Mouse (Mus musculus) thymus, adult 2 months (tissue): ENCODE data around the gene Podxl.

ENCODE experiments used
- CTCF ChIP-seq: fragments of 200-500 bp; IDR thresholded peaks from 2 replicates; pipeline ENCODE4 v1.5.1; 2012; ENCODE audit warnings: mild to moderate bottlenecking, control low read depth, low read length, moderate library complexity, borderline replicate concordance; ENCODE audit not compliant: control insufficient read depth, poor library complexity, insufficient read depth; ENCODE audit errors: extremely low read depth
- POLR2A ChIP-seq: fragments of 200-500 bp; IDR thresholded peaks from 2 replicates; pipeline ENCODE4 v1.6.1; 2012; ENCODE audit warnings: mild to moderate bottlenecking, low read length, control low read depth, moderate library complexity; ENCODE audit not compliant: control insufficient read depth, poor library complexity, insufficient read depth; ENCODE audit errors: extremely low read depth

DNA sequence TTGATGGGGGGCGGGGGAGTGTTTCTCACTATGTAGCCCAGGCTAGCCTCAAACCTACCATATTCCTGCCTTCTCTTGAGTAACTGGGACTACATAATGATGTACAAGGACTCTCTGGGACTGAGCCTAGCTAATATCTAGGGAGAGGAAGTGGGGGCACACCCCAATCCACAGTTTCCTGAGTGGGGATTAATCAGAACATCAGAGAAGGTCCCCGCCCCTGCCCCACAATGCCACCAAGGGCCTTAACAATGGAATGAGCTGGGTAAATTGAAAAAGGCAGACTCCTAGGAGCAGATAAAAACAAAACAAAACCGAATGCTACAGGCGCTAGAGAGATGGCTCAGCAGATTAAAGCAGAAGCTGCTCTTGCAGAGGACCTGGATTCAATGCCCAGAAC is 26.6 kb downstream of the Podxl start:
- TF ChIP-seq POLR2A (no peak), CTCF (no peak)
